Mouse (Mus musculus) forebrain, postnatal 0 days (tissue): Measurements from ENCODE around the gene Gm28551. TPM values are rescaled to one million over a fixed set of nuclear protein-coding genes. Genes with fewer than 3 reads are reported as not detected.

Source experiments
- ATAC-seq: fragments of 200-750 bp; cut with Nextera tagmentation; 2 replicates; pipeline ENCODE4 v1.8.0; 2017; ENCODE audit warnings: mild to moderate bottlenecking, moderate library complexity
- DNase-seq: peaks from one replicate; pipeline ENCODE4 v3.0.0-alpha.2; 2015
- H3K27ac ChIP-seq: fragments of 300-500 bp; sonication (generic); 2 replicates; pipeline ENCODE4 v1.5.1; 2014; ENCODE audit warnings: low read depth, mild to moderate bottlenecking, antibody characterized with exemption, low read length, moderate library complexity, mixed read lengths
- H3K27me3 ChIP-seq: fragments of 300-500 bp; sonication (generic); 2 replicates; pipeline ENCODE4 v1.6.1; 2014; ENCODE audit warnings: mild to moderate bottlenecking, low read length, mixed read lengths; ENCODE audit not compliant: insufficient read depth
- H3K36me3 ChIP-seq: fragments of 300-500 bp; sonication (generic); 2 replicates; pipeline ENCODE4 v1.6.1; 2014; ENCODE audit warnings: mild to moderate bottlenecking, moderate library complexity; ENCODE audit not compliant: insufficient read depth
- H3K4me1 ChIP-seq: fragments of 300-500 bp; sonication (generic); 2 replicates; pipeline ENCODE4 v1.6.1; 2014; ENCODE audit warnings: antibody characterized with exemption; ENCODE audit not compliant: insufficient read depth
- H3K4me2 ChIP-seq: fragments of 300-500 bp; sonication (generic); 2 replicates; pipeline ENCODE4 v1.6.1; 2014; ENCODE audit warnings: low read depth, mild to moderate bottlenecking, moderate library complexity
- H3K4me3 ChIP-seq: fragments of 300-500 bp; sonication (generic); 2 replicates; pipeline ENCODE4 v1.5.1; 2014; ENCODE audit warnings: low read depth, low read length, mixed read lengths
- H3K9ac ChIP-seq: fragments of 300-500 bp; sonication (generic); 2 replicates; pipeline ENCODE4 v1.6.1; 2014; ENCODE audit warnings: mild to moderate bottlenecking
- H3K9me3 ChIP-seq: fragments of 300-500 bp; sonication (generic); 2 replicates; pipeline ENCODE4 v1.6.1; 2016; ENCODE audit warnings: low read length
- CTCF ChIP-seq: sonication (generic); IDR thresholded peaks from 2 replicates; pipeline ENCODE4 v1.5.1; 2016; ENCODE audit warnings: antibody characterized with exemption, control low read depth, low read depth
- WGBS: fragments of 180-500 bp; shearing (Covaris S2); extraction: QIAGEN DNeasy Blood & Tissue Kit; methylation state at CpG from one replicate; pipeline ENCODE4 v1.1.7; 2014; 5-methylcytosine and 5-hydroxymethylcytosine counted together
- polyA plus RNA-seq: library from polyadenylated mRNA; unstranded; fragments of >200 nt; fragmentation: Nextera tagmentation; extraction: Ambion mirVana; gene quantifications from 2 replicates; pipeline ENCODE4 v1.2.1, GENCODE M21; 2015
- total RNA-seq: library from RNA; depleted of rRNA; stranded (reverse); fragments of >200 nt; gene quantifications from 2 replicates; pipeline ENCODE4 v1.2.3, GENCODE M21; 2014; rRNA removed

Gene Gm28551
- total and polyA plus RNA-seq, 2 experiments from 2014 or later, result 1.00 to 2.1 TPM

GRCm38 (mm10) chr1:53323254-53323653, 29.2 kb downstream of the Gm28551 start:
- no peak overlapping the region for H3K27ac ChIP-seq
- H3K4me2 ChIP-seq, result no peak overlapping the region
- TF ChIP-seq CTCF, result no peak
- no peaks in the 10 kb centered on the region for H3K9me3 ChIP-seq
- DNase-seq, result no peak
- H3K9ac ChIP-seq, result no peak overlapping the region
- H3K4me3 ChIP-seq, result no peak overlapping the region
- 92% methylated on average over 5 of the region's 5 CpGs for WGBS
- H3K27me3 ChIP-seq, result no peaks in the 10 kb centered on the region
- H3K36me3 ChIP-seq, result 0 out of 2 replicates have a peak, but pooled peaks cover 4% of the 10 kb centered on the region
- ATAC-seq, result no peak
- no peaks in the 10 kb centered on the region for H3K4me1 ChIP-seq

GRCm38 (mm10) chr1:53321662-53322344, 30.7 kb downstream of the Gm28551 start:
- DNase-seq, result no peak
- 97% methylated on average over 4 of the region's 4 CpGs for WGBS
- H3K4me2 ChIP-seq, result no peak overlapping the region
- no peak overlapping the region for H3K27ac ChIP-seq
- no peak overlapping the region for H3K4me3 ChIP-seq
- no peaks in the 10 kb centered on the region for H3K9me3 ChIP-seq
- H3K36me3 ChIP-seq, result peaks cover 11% of the 10 kb centered on the region; the same call in 1 of the 2 replicates
- no peak overlapping the region for H3K9ac ChIP-seq
- no peak for TF ChIP-seq CTCF
- no peak for ATAC-seq
- no peaks in the 10 kb centered on the region for H3K27me3 ChIP-seq
- no peaks in the 10 kb centered on the region for H3K4me1 ChIP-seq

- Histone ChIP-seq H3K4me1 (0 out of 2 replicates have a peak, but pooled peaks cover 6% of the 10 kb centered on the region), H3K27ac (peak within 1 kb of the TSS; percentile 78), H3K4me2 (peak within 1 kb of the TSS; percentile 62), H3K4me3 (peak within 1 kb of the TSS; percentile 72), H3K36me3 (peaks cover 6% of the 10 kb centered on the region; the same call in 1 of the 2 replicates), H3K9ac (peak within 1 kb of the TSS; percentile 70), H3K9me3 (no peaks in the 10 kb centered on the region), H3K27me3 (no peaks in the 10 kb centered on the region)
- DNase-seq (peak; percentile 93), ATAC-seq (peak; percentile 99)
- TF ChIP-seq CTCF, result peak; percentile 56
- WGBS, result 2% methylated on average over 27 of the region's 27 CpGs
Observed at GRCm38 (mm10) chr1:53312989-53313967, 39.2 kb downstream of the Gm28551 start, which contains the start of gene Osgepl1. Gene Osgepl1 (plus strand): TSS chr1:53313624.

- 84% methylated on average over 4 of the region's 4 CpGs for WGBS
- no peak overlapping the region for H3K9ac ChIP-seq
- H3K27ac ChIP-seq, result no peak overlapping the region
- no peaks in the 10 kb centered on the region for H3K36me3 ChIP-seq
- no peak for TF ChIP-seq CTCF
- DNase-seq (no peak), ATAC-seq (no peak)
- no peak overlapping the region for H3K4me3 ChIP-seq
- H3K4me1 ChIP-seq, result no peaks in the 10 kb centered on the region; the same call in 1 of the 2 replicates
- no peaks in the 10 kb centered on the region for H3K9me3 ChIP-seq
- H3K27me3 ChIP-seq, result no peaks in the 10 kb centered on the region
- H3K4me2 ChIP-seq, result no peak overlapping the region
Observed at GRCm38 (mm10) chr1:53300506-53300905, 52.0 kb downstream of the Gm28551 start.

- H3K27ac ChIP-seq, result peak within 1 kb of the TSS; percentile 66
- no peaks in the 10 kb centered on the region for H3K27me3 ChIP-seq
- peak within 1 kb of the TSS; percentile 69 for H3K9ac ChIP-seq
- peak within 1 kb of the TSS; percentile 91 for H3K4me3 ChIP-seq
- WGBS, result 1% methylated on average over 66 of the region's 66 CpGs
- H3K4me2 ChIP-seq, result peak within 1 kb of the TSS; percentile 69
- no peaks in the 10 kb centered on the region for H3K36me3 ChIP-seq
- H3K4me1 ChIP-seq, result no peaks in the 10 kb centered on the region; the same call in 1 of the 2 replicates
- ATAC-seq, result peak; percentile 99
- peak; percentile 33; the same call in 1 of the 2 replicates for TF ChIP-seq CTCF
- H3K9me3 ChIP-seq, result no peaks in the 10 kb centered on the region
- peak; percentile 97 for DNase-seq
Observed at GRCm38 (mm10) chr1:53296581-53297383, 55.7 kb downstream of the Gm28551 start, which contains the start of the genes Pms1, Ormdl1 and Gm28778. Gene Pms1 (minus strand): TSS chr1:53297018. Gene Ormdl1 (plus strand): TSS chr1:53297095. Gene Gm28778 (plus strand): TSS chr1:53297111.

- no peak for ATAC-seq
- Histone ChIP-seq H3K27ac (no peak overlapping the region), H3K36me3 (no peaks in the 10 kb centered on the region), H3K4me2 (no peak overlapping the region), H3K4me1 (no peaks in the 10 kb centered on the region), H3K27me3 (no peaks in the 10 kb centered on the region), H3K9ac (no peak overlapping the region), H3K4me3 (no peak overlapping the region), H3K9me3 (no peaks in the 10 kb centered on the region)
- TF ChIP-seq CTCF, result no peak
- DNase-seq, result no peak
- WGBS, result 88% methylated on average over 3 of the region's 3 CpGs
Observed at GRCm38 (mm10) chr1:53291197-53291596, 61.3 kb downstream of the Gm28551 start.

Other genes starting within 250 kb of the Gm28551 start
- gene 1700019A02Rik, start 165.0 kb downstream of the Gm28551 start, total RNA-seq, result not detected in 2 replicates
- gene 1700019A02Rik, start 165.0 kb downstream of the Gm28551 start, polyA plus RNA-seq, result not detected in 2 replicates
- 8.2 and 13.2 TPM in 2 replicates for gene Pms1, start 55.6 kb downstream of the Gm28551 start, total RNA-seq
- gene Pms1, start 55.6 kb downstream of the Gm28551 start, polyA plus RNA-seq, result 4.3 and 5.8 TPM in 2 replicates
- gene Ormdl1, start 55.6 kb downstream of the Gm28551 start, total RNA-seq, result 34.2 and 42.3 TPM in 2 replicates
- 33.8 and 38.1 TPM in 2 replicates for gene Ormdl1, start 55.6 kb downstream of the Gm28551 start, polyA plus RNA-seq
- gene Gm28778, start 55.6 kb downstream of the Gm28551 start, total RNA-seq, result not detected in 2 replicates
- gene Gm28778, start 55.6 kb downstream of the Gm28551 start, polyA plus RNA-seq, result not detected in 2 replicates
- 13.5 and 17.2 TPM in 2 replicates for gene Osgepl1, start 39.0 kb downstream of the Gm28551 start, total RNA-seq
- 18.6 and 21.4 TPM in 2 replicates for gene Osgepl1, start 39.0 kb downstream of the Gm28551 start, polyA plus RNA-seq
- gene Asdurf, start within 50 bp of the Gm28551 start, total RNA-seq, result not detected in 2 replicates
- 5.9 and 14.1 TPM in 2 replicates for gene Asdurf, start within 50 bp of the Gm28551 start, polyA plus RNA-seq
- 43.8 and 46.0 TPM in 2 replicates for gene Asnsd1, start 85 bp upstream of the Gm28551 start, total RNA-seq
- gene Asnsd1, start 85 bp upstream of the Gm28551 start, polyA plus RNA-seq, result 50.9 and 51.0 TPM in 2 replicates